Mouse (Mus musculus) liver, postnatal 0 days (tissue): ENCODE data around the gene Inpp5d.

Source experiments
- CTCF ChIP-seq: sonication (generic); IDR thresholded peaks from 2 replicates; pipeline ENCODE4 v1.5.1; 2016; ENCODE audit warnings: antibody characterized with exemption, low read depth
- EP300 ChIP-seq: IDR thresholded peaks from 2 replicates; pipeline ENCODE4 v1.6.1; 2016; ENCODE audit warnings: antibody characterized with exemption, low read depth, mild to moderate bottlenecking

GRCm38 (mm10) chr1:87605296-87605695, 14.8 kb upstream of the Inpp5d start:
- TF ChIP-seq CTCF = no peak
- TF ChIP-seq EP300 = no peak
